Mouse (Mus musculus): ENCODE measurements around the gene Chfr.

The Chfr gene

GRCm38 (mm10) chr5:110140424-110140823 is 4.8 kb downstream of the Chfr start:
- peaks cover 18% of the 10 kb centered on the region for H3K9me3 ChIP-seq (ENCODE audit: low read length)
- no peak for TF ChIP-seq NANOG (IDR thresholded peaks at IDR 0.05; ENCODE audit: borderline replicate concordance, low read length)
- H3K4me1 ChIP-seq (replicated peaks; ENCODE audit: low read depth, low read length), result peaks cover 6% of the 10 kb centered on the region; the same call in 1 of the 2 replicates
- H3K27me3 ChIP-seq (ENCODE audit: insufficient read depth, low read length), result no peaks in the 10 kb centered on the region
- H3K36me3 ChIP-seq (ENCODE audit: insufficient read depth, low read length), result peaks cover 15% of the 10 kb centered on the region
- no peak overlapping the region for H3K4me3 ChIP-seq (replicated peaks; ENCODE audit: low read length)

GRCm38 (mm10) chr5:110142309-110142708 is 6.7 kb downstream of the Chfr start:
- Histone ChIP-seq H3K4me3 (replicated peaks; ENCODE audit: low read length) (no peak overlapping the region), H3K27me3 (ENCODE audit: insufficient read depth, low read length) (no peaks in the 10 kb centered on the region), H3K9me3 (ENCODE audit: low read length) (no peaks in the 10 kb centered on the region), H3K36me3 (ENCODE audit: insufficient read depth, low read length) (peaks cover 28% of the 10 kb centered on the region), H3K4me1 (replicated peaks; ENCODE audit: low read depth, low read length) (peaks cover 6% of the 10 kb centered on the region; the same call in 1 of the 2 replicates)
- TF ChIP-seq POU5F1 (IDR thresholded peaks at IDR 0.05; ENCODE audit: borderline replicate concordance, low read length), result no peak
- no peak for TF ChIP-seq NANOG (IDR thresholded peaks at IDR 0.05; ENCODE audit: borderline replicate concordance, low read length)
- TF ChIP-seq CTCF (conservative IDR thresholded peaks at IDR 0.05; ENCODE audit: low read length), result no peak

- no peaks in the 10 kb centered on the region for H3K9me3 ChIP-seq (ENCODE audit: low read length)
- TF ChIP-seq NANOG (IDR thresholded peaks at IDR 0.05; ENCODE audit: borderline replicate concordance, low read length) (no peak), CTCF (conservative IDR thresholded peaks at IDR 0.05; ENCODE audit: low read length) (peak; percentile 42), POU5F1 (IDR thresholded peaks at IDR 0.05; ENCODE audit: borderline replicate concordance, low read length) (no peak)
These were observed 7.4 kb downstream of the Chfr start for GRCm38 (mm10) chr5:110143007-110143406.

GRCm38 (mm10) chr5:110169374-110169773 is 33.7 kb downstream of the Chfr start:
- H3K9me3 ChIP-seq (ENCODE audit: low read length), result no peaks in the 10 kb centered on the region
- H3K4me1 ChIP-seq (replicated peaks; ENCODE audit: low read depth, low read length), result peaks cover 18% of the 10 kb centered on the region
- peaks cover 27% of the 10 kb centered on the region for H3K36me3 ChIP-seq (ENCODE audit: insufficient read depth, low read length)
- no peak overlapping the region for H3K4me3 ChIP-seq (replicated peaks; ENCODE audit: low read length)
- H3K27me3 ChIP-seq (ENCODE audit: insufficient read depth, low read length), result no peaks in the 10 kb centered on the region
- TF ChIP-seq POU5F1 (IDR thresholded peaks at IDR 0.05; ENCODE audit: borderline replicate concordance, low read length) (no peak), CTCF (conservative IDR thresholded peaks at IDR 0.05; ENCODE audit: low read length) (no peak), NANOG (IDR thresholded peaks at IDR 0.05; ENCODE audit: borderline replicate concordance, low read length) (no peak)

More at GRCm38 (mm10) chr5:110143007-110143406, 7.4 kb downstream of the Chfr start:
- Histone ChIP-seq H3K4me1 (replicated peaks; ENCODE audit: low read depth, low read length) (peaks cover 6% of the 10 kb centered on the region; the same call in 1 of the 2 replicates), H3K36me3 (ENCODE audit: insufficient read depth, low read length) (peaks cover 29% of the 10 kb centered on the region), H3K27me3 (ENCODE audit: insufficient read depth, low read length) (no peaks in the 10 kb centered on the region), H3K4me3 (replicated peaks; ENCODE audit: low read length) (no peak overlapping the region)

GRCm38 (mm10) chr5:110176362-110177020 is 40.8 kb downstream of the Chfr start, which contains the start of gene Golga3:
Gene Golga3 (plus strand): TSS chr5:110176701.
- TF ChIP-seq NANOG (IDR thresholded peaks at IDR 0.05; ENCODE audit: borderline replicate concordance, low read length), result no peak
- TF ChIP-seq CTCF (conservative IDR thresholded peaks at IDR 0.05; ENCODE audit: low read length), result no peak
- no peak for TF ChIP-seq POU5F1 (IDR thresholded peaks at IDR 0.05; ENCODE audit: borderline replicate concordance, low read length)
- Histone ChIP-seq H3K27me3 (ENCODE audit: insufficient read depth, low read length) (no peaks in the 10 kb centered on the region), H3K4me1 (replicated peaks; ENCODE audit: low read depth, low read length) (peaks cover 37% of the 10 kb centered on the region)

GRCm38 (mm10) chr5:110177021-110177420 is 41.4 kb downstream of the Chfr start:
- Histone ChIP-seq H3K36me3 (ENCODE audit: insufficient read depth, low read length) (peaks cover 9% of the 10 kb centered on the region), H3K9me3 (ENCODE audit: low read length) (no peaks in the 10 kb centered on the region; the same call in 1 of the 2 replicates), H3K27me3 (ENCODE audit: insufficient read depth, low read length) (no peaks in the 10 kb centered on the region), H3K4me3 (replicated peaks; ENCODE audit: low read length) (peak overlapping the region; percentile 95), H3K4me1 (replicated peaks; ENCODE audit: low read depth, low read length) (peaks cover 35% of the 10 kb centered on the region)
- TF ChIP-seq NANOG (IDR thresholded peaks at IDR 0.05; ENCODE audit: borderline replicate concordance, low read length) (no peak), CTCF (conservative IDR thresholded peaks at IDR 0.05; ENCODE audit: low read length) (no peak), POU5F1 (IDR thresholded peaks at IDR 0.05; ENCODE audit: borderline replicate concordance, low read length) (no peak)

More at GRCm38 (mm10) chr5:110176362-110177020, 40.8 kb downstream of the Chfr start, which contains the start of gene Golga3:
- peak within 1 kb of the TSS; percentile 95 for H3K4me3 ChIP-seq (replicated peaks; ENCODE audit: low read length)
- H3K36me3 ChIP-seq (ENCODE audit: insufficient read depth, low read length), result peaks cover 4% of the 10 kb centered on the region
- H3K9me3 ChIP-seq (ENCODE audit: low read length), result no peaks in the 10 kb centered on the region

GRCm38 (mm10) chr5:110178628-110179027 is 43.0 kb downstream of the Chfr start:
- TF ChIP-seq POU5F1 (IDR thresholded peaks at IDR 0.05; ENCODE audit: borderline replicate concordance, low read length), result no peak
- no peak for TF ChIP-seq NANOG (IDR thresholded peaks at IDR 0.05; ENCODE audit: borderline replicate concordance, low read length)
- no peak for TF ChIP-seq CTCF (conservative IDR thresholded peaks at IDR 0.05; ENCODE audit: low read length)
- peaks cover 23% of the 10 kb centered on the region for H3K36me3 ChIP-seq (ENCODE audit: insufficient read depth, low read length)
- H3K27me3 ChIP-seq (ENCODE audit: insufficient read depth, low read length), result no peaks in the 10 kb centered on the region

GRCm38 (mm10) chr5:110181716-110182115 is 46.1 kb downstream of the Chfr start:
- peaks cover 11% of the 10 kb centered on the region for H3K4me1 ChIP-seq (replicated peaks; ENCODE audit: low read depth, low read length)
- no peak overlapping the region for H3K4me3 ChIP-seq (replicated peaks; ENCODE audit: low read length)
- peaks cover 52% of the 10 kb centered on the region for H3K36me3 ChIP-seq (ENCODE audit: insufficient read depth, low read length)
- peaks cover 14% of the 10 kb centered on the region for H3K9me3 ChIP-seq (ENCODE audit: low read length)
- no peak for TF ChIP-seq CTCF (conservative IDR thresholded peaks at IDR 0.05; ENCODE audit: low read length)
- no peak for TF ChIP-seq NANOG (IDR thresholded peaks at IDR 0.05; ENCODE audit: borderline replicate concordance, low read length)
- H3K27me3 ChIP-seq (ENCODE audit: insufficient read depth, low read length), result no peaks in the 10 kb centered on the region

More at GRCm38 (mm10) chr5:110178628-110179027, 43.0 kb downstream of the Chfr start:
- Histone ChIP-seq H3K4me3 (replicated peaks; ENCODE audit: low read length) (no peak overlapping the region), H3K9me3 (ENCODE audit: low read length) (no peaks in the 10 kb centered on the region; the same call in 1 of the 2 replicates), H3K4me1 (replicated peaks; ENCODE audit: low read depth, low read length) (peaks cover 21% of the 10 kb centered on the region)
